Comparison of ENCODE assay signal across 22 mouse cellular contexts in the genomic region with DNA sequence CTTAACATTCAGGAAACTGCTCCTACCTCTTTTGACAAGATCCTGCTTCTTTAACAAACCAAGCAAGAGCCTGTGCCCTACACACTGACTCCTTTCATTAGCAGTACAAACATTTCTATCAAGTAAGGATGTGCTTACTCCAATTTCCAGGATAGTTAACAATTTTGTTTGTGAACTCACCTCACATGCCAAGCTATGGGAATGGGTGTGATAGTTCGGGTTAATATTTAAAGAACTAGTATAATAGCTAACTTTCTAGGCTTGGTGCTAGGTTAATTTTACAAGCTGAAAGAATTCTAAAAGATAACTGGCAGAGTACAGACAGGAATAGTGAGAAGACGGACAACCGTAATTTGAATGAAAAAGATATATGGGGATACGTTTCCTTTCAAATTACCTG.
"Had no signal": no experiment of that assay in that cellular context is flagged by ENCODE, and none has a peak within 500 bp of the region (broad histone marks: within the 10 kb centered on the region; RNA-seq: fewer than 3 reads in every experiment).

No protein-coding gene starts in this region.

- H3K9ac ChIP-seq: intestine, embryonic 15.5 days; liver, embryonic 12.5 days; liver, embryonic 15.5 days; lung, embryonic 15.5 days; neural tube, embryonic 12.5 days; neural tube, embryonic 15.5 days had no signal

- H3K27ac ChIP-seq: intestine, embryonic 15.5 days; left cerebral cortex, adult 2 months; liver, embryonic 12.5 days; liver, embryonic 15.5 days; lung, embryonic 15.5 days; neural tube, embryonic 12.5 days; neural tube, embryonic 15.5 days; stomach, postnatal 0 days had no signal

- ATAC-seq: intestine, embryonic 15.5 days; liver, embryonic 12.5 days had no signal

- H3K9me3 ChIP-seq: intestine, embryonic 15.5 days; liver, embryonic 12.5 days; liver, embryonic 15.5 days; lung, embryonic 15.5 days; megakaryocyte, embryonic 14.5 days; neural tube, embryonic 12.5 days; neural tube, embryonic 15.5 days had no signal

- H3K27me3 ChIP-seq: intestine, embryonic 15.5 days; liver, embryonic 12.5 days; liver, embryonic 15.5 days; lung, embryonic 15.5 days; megakaryocyte, embryonic 14.5 days; neural tube, embryonic 12.5 days; neural tube, embryonic 15.5 days had no signal

- H3K4me3 ChIP-seq: intestine, embryonic 15.5 days; left cerebral cortex, adult 2 months; liver, embryonic 12.5 days; liver, embryonic 15.5 days; lung, embryonic 15.5 days; megakaryocyte, embryonic 14.5 days; neural tube, embryonic 12.5 days; neural tube, embryonic 15.5 days had no signal

- DNase-seq: kidney, postnatal 14 days; layer of hippocampus, postnatal 36 days; lung, adult 18-20 months; lung, postnatal 10 days; lung, postnatal 36 days; midbrain, embryonic 14.5 days; right cerebral cortex, adult 18-20 months; right cerebral cortex, postnatal 14 days; right cerebral cortex, postnatal 4 days; thymus, adult 2 months; thymus, postnatal 14 days; thymus, postnatal 4 days had no signal

- H3K4me1 ChIP-seq: intestine, embryonic 15.5 days; liver, embryonic 12.5 days; liver, embryonic 15.5 days; lung, embryonic 15.5 days; neural tube, embryonic 12.5 days; neural tube, embryonic 15.5 days had no signal

- H3K36me3 ChIP-seq: intestine, embryonic 15.5 days; liver, embryonic 12.5 days; liver, embryonic 15.5 days; lung, embryonic 15.5 days; neural tube, embryonic 12.5 days; neural tube, embryonic 15.5 days had no signal

- H3K4me2 ChIP-seq: intestine, embryonic 15.5 days; liver, embryonic 12.5 days; liver, embryonic 15.5 days; lung, embryonic 15.5 days; midbrain, embryonic 11.5 days; neural tube, embryonic 12.5 days; neural tube, embryonic 15.5 days had no signal
